Mouse (Mus musculus) hindbrain, embryonic 13.5 days (tissue): Measurements from ENCODE around the gene Vezt. TPM values are rescaled to one million over a fixed set of nuclear protein-coding genes. Genes with fewer than 3 reads are reported as not detected.

ENCODE experiments used
- ATAC-seq: fragments of 200-750 bp; cut with Nextera tagmentation; 2 replicates; pipeline ENCODE4 v1.8.0; 2017; ENCODE audit warnings: moderate TSS enrichment; ENCODE audit not compliant: low FRiP score
- H3K27ac ChIP-seq: fragments of 300-500 bp; sonication (generic); 2 replicates; pipeline ENCODE4 v1.5.1; 2015; ENCODE audit warnings: inconsistent platforms, mild to moderate bottlenecking, moderate library complexity
- H3K27me3 ChIP-seq: fragments of 300-500 bp; sonication (generic); 2 replicates; pipeline ENCODE4 v1.6.1; 2015; ENCODE audit warnings: mild to moderate bottlenecking, inconsistent platforms
- H3K36me3 ChIP-seq: fragments of 300-500 bp; sonication (generic); 2 replicates; pipeline ENCODE4 v1.6.1; 2015; ENCODE audit warnings: mild to moderate bottlenecking, inconsistent platforms
- H3K4me1 ChIP-seq: fragments of 300-500 bp; sonication (generic); replicated peaks from 2 replicates; pipeline ENCODE4 v1.6.1; 2015; ENCODE audit warnings: inconsistent platforms
- H3K4me2 ChIP-seq: fragments of 300-500 bp; sonication (generic); 2 replicates; pipeline ENCODE4 v1.6.1; 2015; ENCODE audit warnings: inconsistent platforms, mild to moderate bottlenecking, moderate library complexity
- H3K4me3 ChIP-seq: fragments of 300-500 bp; sonication (generic); 2 replicates; pipeline ENCODE4 v1.5.1; 2015; ENCODE audit warnings: mild to moderate bottlenecking, inconsistent platforms
- H3K9ac ChIP-seq: fragments of 300-500 bp; sonication (generic); 2 replicates; pipeline ENCODE4 v1.6.1; 2015; ENCODE audit warnings: mild to moderate bottlenecking, inconsistent platforms
- H3K9me3 ChIP-seq: fragments of 300-500 bp; sonication (generic); 2 replicates; pipeline ENCODE4 v1.6.1; 2016; ENCODE audit warnings: inconsistent platforms
- WGBS: fragments of 180-500 bp; shearing (Covaris S2); methylation state at CpG from one replicate; pipeline ENCODE4 v1.1.7; 2015; 5-methylcytosine and 5-hydroxymethylcytosine counted together
- polyA plus RNA-seq: library from polyadenylated mRNA; unstranded; fragments of >200 nt; fragmentation: Nextera tagmentation; extraction: Ambion mirVana; gene quantifications from 2 replicates; pipeline ENCODE4 v1.2.1, GENCODE M21; 2015

Vezt gene
- polyA plus RNA-seq, 1 experiment from 2014 or later = 65.4 TPM

- no peaks in the 10 kb centered on the region for H3K9me3 ChIP-seq
- no peaks in the 10 kb centered on the region for H3K4me1 ChIP-seq
- peaks cover 90% of the 10 kb centered on the region for H3K36me3 ChIP-seq
- H3K27ac ChIP-seq = no peak overlapping the region
- H3K27me3 ChIP-seq = no peaks in the 10 kb centered on the region
- H3K9ac ChIP-seq = no peak overlapping the region
- H3K4me2 ChIP-seq = no peak overlapping the region
- no peak for ATAC-seq
- H3K4me3 ChIP-seq = no peak overlapping the region
- 94% methylated on average over 1 of the region's 1 CpGs for WGBS
Measured at GRCm38 (mm10) chr10:93999357-93999756, 36.3 kb downstream of the Vezt start.

DNA sequence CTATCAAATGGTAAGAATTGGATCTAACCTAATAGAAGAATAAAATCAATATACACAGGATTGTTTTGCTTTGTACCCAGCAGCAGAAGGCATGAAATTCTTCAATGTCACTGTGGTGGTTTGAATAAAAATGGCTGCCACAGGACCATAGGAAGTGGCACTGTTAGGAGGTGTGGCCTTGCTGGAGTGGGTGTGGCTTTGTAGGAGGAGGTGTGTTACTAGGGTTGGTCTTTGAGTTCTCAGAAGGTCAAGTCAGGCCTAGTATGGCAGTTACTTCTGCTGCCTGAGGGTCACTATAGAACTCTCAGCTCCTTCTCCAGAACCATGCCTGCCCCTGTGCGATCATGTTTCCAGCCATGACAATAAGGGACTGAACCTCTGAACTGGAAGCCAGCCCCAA is 40.5 kb downstream of the Vezt start:
- Histone ChIP-seq H3K4me3 (no peak overlapping the region), H3K4me2 (no peak overlapping the region), H3K9ac (no peak overlapping the region), H3K27me3 (no peaks in the 10 kb centered on the region), H3K9me3 (no peaks in the 10 kb centered on the region), H3K4me1 (no peaks in the 10 kb centered on the region), H3K27ac (no peak overlapping the region), H3K36me3 (peaks cover 90% of the 10 kb centered on the region)
- ATAC-seq = no peak
- 96% methylated on average over 1 of the region's 1 CpGs for WGBS

DNA sequence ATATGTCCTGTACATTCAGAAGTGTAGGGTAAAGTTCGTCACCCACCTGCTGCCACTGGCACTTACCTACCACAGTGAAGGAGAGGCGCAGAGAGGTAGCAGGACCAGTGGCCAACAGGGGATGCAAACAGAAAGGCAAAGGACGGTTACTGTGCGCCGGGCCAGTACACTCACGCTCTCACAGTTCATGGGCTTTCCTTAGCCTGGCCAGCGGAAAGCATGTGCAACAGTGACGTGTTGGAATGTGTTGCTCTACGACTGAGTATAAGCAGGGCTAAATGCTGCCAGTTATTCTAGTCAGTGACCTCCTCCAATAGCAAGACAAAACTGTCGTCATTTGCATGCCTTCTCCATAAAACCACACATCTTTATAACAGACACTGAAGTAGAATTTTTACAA is 41.5 kb downstream of the Vezt start:
- Histone ChIP-seq H3K36me3 (peaks cover 89% of the 10 kb centered on the region), H3K9ac (no peak overlapping the region), H3K4me2 (no peak overlapping the region), H3K4me3 (no peak overlapping the region), H3K27me3 (no peaks in the 10 kb centered on the region), H3K4me1 (no peaks in the 10 kb centered on the region), H3K27ac (no peak overlapping the region), H3K9me3 (no peaks in the 10 kb centered on the region)
- ATAC-seq = no peak
- WGBS = 93% methylated on average over 10 of the region's 10 CpGs

DNA sequence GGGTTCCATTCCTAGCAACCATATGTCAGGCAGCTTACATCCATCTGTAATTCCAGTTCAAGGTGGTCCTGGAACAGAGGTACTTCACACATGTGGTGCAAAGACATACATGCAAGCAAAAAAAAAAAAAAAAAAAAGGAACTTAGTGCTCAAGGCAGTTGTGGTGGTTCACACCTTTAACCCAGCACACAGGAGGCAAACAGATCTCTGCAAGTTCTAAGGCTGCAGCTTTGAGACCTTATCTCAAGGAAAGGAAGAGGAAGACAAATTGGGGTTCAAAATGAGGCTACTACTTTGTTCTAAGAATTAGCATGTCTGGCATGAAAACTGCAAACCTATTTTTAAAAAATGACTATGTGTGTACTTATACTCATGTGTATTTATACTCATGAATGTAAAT is 50.3 kb downstream of the Vezt start:
- ATAC-seq = no peak
- Histone ChIP-seq H3K9ac (no peak overlapping the region), H3K4me3 (no peak overlapping the region), H3K9me3 (no peaks in the 10 kb centered on the region), H3K4me1 (no peaks in the 10 kb centered on the region), H3K27me3 (no peaks in the 10 kb centered on the region), H3K4me2 (no peak overlapping the region), H3K27ac (no peak overlapping the region), H3K36me3 (peaks cover 78% of the 10 kb centered on the region)

DNA sequence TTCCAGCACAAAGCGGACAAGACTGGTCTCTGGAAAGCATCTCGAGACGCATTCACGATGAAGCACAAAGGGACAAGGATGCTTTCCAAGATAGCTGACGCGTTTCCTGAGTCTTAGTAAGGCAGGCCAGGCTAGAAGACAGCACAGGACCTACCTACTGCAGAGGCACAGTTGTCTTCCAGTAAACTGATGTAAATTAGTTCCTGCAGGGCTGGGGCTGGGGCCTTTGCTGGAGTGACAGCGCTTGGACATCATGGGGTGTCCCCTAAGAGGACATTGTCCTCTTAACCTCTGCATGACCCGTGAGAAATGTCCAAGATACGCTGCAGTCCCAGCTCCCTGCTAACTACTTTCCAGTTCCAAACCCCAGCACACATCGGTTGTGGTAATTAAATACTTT is 66.3 kb downstream of the Vezt start:
- Histone ChIP-seq H3K9me3 (no peaks in the 10 kb centered on the region), H3K9ac (no peak overlapping the region), H3K27ac (no peak overlapping the region), H3K36me3 (peaks cover 69% of the 10 kb centered on the region), H3K4me2 (no peak overlapping the region), H3K4me1 (peaks cover 4% of the 10 kb centered on the region; the same call in 1 of the 2 replicates), H3K27me3 (no peaks in the 10 kb centered on the region), H3K4me3 (no peak overlapping the region)
- no peak for ATAC-seq
- 19% methylated on average over 10 of the region's 10 CpGs for WGBS

GRCm38 (mm10) chr10:93967486-93967885 is 68.1 kb downstream of the Vezt start:
- Histone ChIP-seq H3K4me3 (no peak overlapping the region), H3K4me1 (peaks cover 4% of the 10 kb centered on the region; the same call in 1 of the 2 replicates), H3K27me3 (no peaks in the 10 kb centered on the region), H3K36me3 (peaks cover 65% of the 10 kb centered on the region), H3K9me3 (no peaks in the 10 kb centered on the region), H3K4me2 (no peak overlapping the region), H3K27ac (no peak overlapping the region), H3K9ac (no peak overlapping the region)
- no peak for ATAC-seq

DNA sequence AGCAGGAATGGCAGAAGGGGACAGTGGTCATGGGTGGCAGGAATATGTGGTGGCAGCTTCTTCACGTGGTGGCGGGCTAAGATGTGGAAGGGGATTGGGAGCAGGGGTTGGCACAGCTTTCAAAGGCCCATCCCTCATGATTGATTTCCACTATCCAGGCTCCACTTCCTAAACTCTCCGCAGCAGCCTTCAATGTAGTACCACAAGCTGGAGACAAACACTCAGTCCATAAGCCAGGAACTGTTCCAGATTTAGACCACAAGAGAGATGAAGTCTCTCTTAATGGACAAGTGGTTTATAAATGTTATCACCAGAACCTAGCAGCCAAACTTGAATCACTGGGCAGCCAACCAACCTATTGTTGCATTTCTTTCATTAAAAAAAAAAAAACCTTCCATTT is 81.6 kb downstream of the Vezt start:
- H3K4me3 ChIP-seq = no peak overlapping the region
- no peaks in the 10 kb centered on the region for H3K27me3 ChIP-seq
- no peak overlapping the region for H3K9ac ChIP-seq
- H3K9me3 ChIP-seq = no peaks in the 10 kb centered on the region
- WGBS = 93% methylated on average over 3 of the region's 3 CpGs
- no peak for ATAC-seq
- no peaks in the 10 kb centered on the region for H3K4me1 ChIP-seq
- H3K27ac ChIP-seq = no peak overlapping the region
- no peak overlapping the region for H3K4me2 ChIP-seq
- no peaks in the 10 kb centered on the region for H3K36me3 ChIP-seq

GRCm38 (mm10) chr10:93953504-93953903 is 82.1 kb downstream of the Vezt start:
- Histone ChIP-seq H3K27me3 (no peaks in the 10 kb centered on the region), H3K27ac (no peak overlapping the region), H3K9ac (no peak overlapping the region), H3K4me3 (no peak overlapping the region), H3K4me1 (no peaks in the 10 kb centered on the region), H3K4me2 (no peak overlapping the region), H3K36me3 (no peaks in the 10 kb centered on the region), H3K9me3 (no peaks in the 10 kb centered on the region)
- WGBS = 95% methylated on average over 7 of the region's 7 CpGs
- no peak for ATAC-seq

- H3K4me1 ChIP-seq = peaks cover 2% of the 10 kb centered on the region; the same call in 1 of the 2 replicates
- H3K9ac ChIP-seq = no peak overlapping the region
- H3K4me2 ChIP-seq = no peak overlapping the region
- H3K4me3 ChIP-seq = no peak overlapping the region
- no peak for ATAC-seq
- no peaks in the 10 kb centered on the region for H3K9me3 ChIP-seq
- H3K36me3 ChIP-seq = no peaks in the 10 kb centered on the region
- no peaks in the 10 kb centered on the region for H3K27me3 ChIP-seq
- H3K27ac ChIP-seq = no peak overlapping the region
- 97% methylated on average over 3 of the region's 3 CpGs for WGBS
Measured at GRCm38 (mm10) chr10:93950991-93951390, 84.6 kb downstream of the Vezt start.

- Histone ChIP-seq H3K4me1 (peaks cover 7% of the 10 kb centered on the region), H3K4me3 (no peak overlapping the region), H3K9me3 (no peaks in the 10 kb centered on the region), H3K27me3 (no peaks in the 10 kb centered on the region), H3K36me3 (no peaks in the 10 kb centered on the region), H3K9ac (no peak overlapping the region), H3K27ac (no peak overlapping the region), H3K4me2 (no peak overlapping the region)
- WGBS = 99% methylated on average over 2 of the region's 2 CpGs
- no peak for ATAC-seq
Measured at GRCm38 (mm10) chr10:93949921-93950320, 85.7 kb downstream of the Vezt start.

- ATAC-seq = no peak
- WGBS = 65% methylated on average over 9 of the region's 9 CpGs
Measured at GRCm38 (mm10) chr10:93945843-93946499, 89.6 kb downstream of the Vezt start.

GRCm38 (mm10) chr10:93945364-93945763 is 90.3 kb downstream of the Vezt start:
- Histone ChIP-seq H3K36me3 (no peaks in the 10 kb centered on the region), H3K27ac (no peak overlapping the region), H3K27me3 (no peaks in the 10 kb centered on the region), H3K9me3 (no peaks in the 10 kb centered on the region), H3K4me2 (no peak overlapping the region), H3K4me3 (no peak overlapping the region), H3K9ac (no peak overlapping the region), H3K4me1 (peaks cover 14% of the 10 kb centered on the region)
- no peak for ATAC-seq
- WGBS = 37% methylated on average over 4 of the region's 4 CpGs

More at GRCm38 (mm10) chr10:93945843-93946499, 89.6 kb downstream of the Vezt start:
- H3K27ac ChIP-seq = no peak overlapping the region
- peaks cover 14% of the 10 kb centered on the region for H3K4me1 ChIP-seq
- H3K4me3 ChIP-seq = no peak overlapping the region
- H3K9ac ChIP-seq = no peak overlapping the region
- no peaks in the 10 kb centered on the region for H3K9me3 ChIP-seq
- no peak overlapping the region for H3K4me2 ChIP-seq
- no peaks in the 10 kb centered on the region for H3K36me3 ChIP-seq
- no peaks in the 10 kb centered on the region for H3K27me3 ChIP-seq

- ATAC-seq = no peak
- Histone ChIP-seq H3K4me1 (peaks cover 14% of the 10 kb centered on the region), H3K9me3 (no peaks in the 10 kb centered on the region), H3K27ac (no peak overlapping the region), H3K4me3 (no peak overlapping the region), H3K4me2 (no peak overlapping the region), H3K27me3 (no peaks in the 10 kb centered on the region), H3K36me3 (no peaks in the 10 kb centered on the region), H3K9ac (no peak overlapping the region)
- WGBS = 56% methylated on average over 5 of the region's 5 CpGs
Measured at GRCm38 (mm10) chr10:93944241-93944640, 91.4 kb downstream of the Vezt start.
